Mouse (Mus musculus): Measurements from ENCODE around the gene Spata25. TPM values are rescaled to one million over a fixed set of nuclear protein-coding genes. Genes with fewer than 3 reads are reported as not detected.

Gene Spata25
- polyA plus RNA-seq, 1 experiment from 2014 or later: not detected

DNA sequence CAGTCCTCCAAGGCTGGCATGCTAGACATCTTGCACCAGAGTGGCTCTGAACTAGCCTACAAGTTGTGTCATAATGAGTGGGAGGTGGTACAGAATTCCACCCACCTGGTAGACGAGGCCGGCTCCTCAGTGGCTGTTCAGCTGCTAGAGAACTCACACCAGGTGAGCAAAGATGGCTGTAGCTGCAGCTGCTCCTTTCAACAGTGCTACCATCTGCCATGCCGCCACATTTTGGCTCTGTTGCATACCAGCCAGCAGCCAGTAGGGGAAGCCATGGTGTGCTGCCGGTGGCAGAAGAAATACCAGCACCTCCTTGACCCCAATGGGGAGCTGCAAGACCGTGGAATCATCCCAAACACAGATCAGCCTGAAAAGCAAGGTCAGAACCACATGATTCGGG, 7.3 kb downstream of the Spata25 start:
- no peak overlapping the region for H3K4me2 ChIP-seq (replicated peaks)
- no peak overlapping the region for H3K4me3 ChIP-seq (replicated peaks)
- H3K27me3 ChIP-seq: no peaks in the 10 kb centered on the region
- H3K27ac ChIP-seq: no peak overlapping the region
- 83% methylated on average over 6 of the region's 6 CpGs for WGBS
- H3K4me1 ChIP-seq (replicated peaks): peaks cover 19% of the 10 kb centered on the region
- ATAC-seq: no peak
- H3K36me3 ChIP-seq: peaks cover 40% of the 10 kb centered on the region
- no peaks in the 10 kb centered on the region for H3K9me3 ChIP-seq
- no peak overlapping the region for H3K9ac ChIP-seq (replicated peaks)

DNA sequence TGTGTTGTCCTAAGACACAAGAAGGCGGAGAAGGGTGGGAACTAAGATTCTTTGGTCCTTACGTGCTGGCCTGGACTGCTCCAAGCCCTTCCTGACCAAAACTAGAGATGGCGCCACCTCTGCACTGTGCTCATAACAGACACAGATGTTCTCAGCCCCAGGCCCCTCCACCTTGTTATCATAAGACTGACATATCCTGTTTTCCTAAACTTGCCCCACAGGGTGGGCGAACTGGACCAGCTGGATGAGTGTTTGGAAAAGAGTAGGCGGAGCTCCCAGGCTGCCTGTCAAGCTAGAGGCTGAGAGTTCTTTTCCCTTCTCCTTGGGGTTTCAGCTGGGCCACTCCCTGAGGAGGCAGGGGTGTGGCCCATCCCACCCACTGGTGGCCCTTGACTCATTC, 10.6 kb downstream of the Spata25 start:
- WGBS: 86% methylated on average over 5 of the region's 5 CpGs
- H3K4me3 ChIP-seq (replicated peaks): no peak overlapping the region

DNA sequence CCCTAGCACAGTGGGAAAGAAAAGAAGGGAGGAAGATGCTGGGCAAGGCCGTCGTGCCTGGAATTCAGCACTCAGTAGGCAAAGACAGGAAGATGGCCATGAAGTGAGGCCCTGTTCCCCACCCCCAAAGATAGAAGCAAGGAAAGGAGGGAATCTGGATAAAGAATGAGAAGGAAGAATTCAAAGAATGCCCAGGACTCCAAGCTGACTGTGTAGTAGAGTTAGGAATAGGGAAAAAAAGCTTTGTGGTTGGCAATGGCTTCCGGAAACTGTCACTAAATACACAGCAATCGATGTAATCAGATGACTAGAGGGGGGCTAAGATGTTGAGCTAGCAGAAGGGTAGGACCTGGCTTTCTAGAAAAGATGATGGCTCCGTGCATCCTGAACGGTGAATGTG, 11.1 kb downstream of the Spata25 start:
- Histone ChIP-seq H3K36me3 (peaks cover 44% of the 10 kb centered on the region), H3K9me3 (no peaks in the 10 kb centered on the region), H3K9ac (replicated peaks) (no peak overlapping the region), H3K27me3 (no peaks in the 10 kb centered on the region), H3K4me2 (replicated peaks) (no peak overlapping the region), H3K4me3 (replicated peaks) (no peak overlapping the region), H3K4me1 (replicated peaks) (peaks cover 5% of the 10 kb centered on the region), H3K27ac (no peak overlapping the region)
- no peak for ATAC-seq
- WGBS: 90% methylated on average over 6 of the region's 6 CpGs

More for the DNA sequence above, 10.6 kb downstream of the Spata25 start:
- Histone ChIP-seq H3K4me1 (replicated peaks) (peaks cover 8% of the 10 kb centered on the region), H3K9me3 (no peaks in the 10 kb centered on the region), H3K27ac (no peak overlapping the region), H3K4me2 (replicated peaks) (no peak overlapping the region), H3K36me3 (peaks cover 42% of the 10 kb centered on the region), H3K27me3 (no peaks in the 10 kb centered on the region), H3K9ac (replicated peaks) (no peak overlapping the region)
- no peak for ATAC-seq

DNA sequence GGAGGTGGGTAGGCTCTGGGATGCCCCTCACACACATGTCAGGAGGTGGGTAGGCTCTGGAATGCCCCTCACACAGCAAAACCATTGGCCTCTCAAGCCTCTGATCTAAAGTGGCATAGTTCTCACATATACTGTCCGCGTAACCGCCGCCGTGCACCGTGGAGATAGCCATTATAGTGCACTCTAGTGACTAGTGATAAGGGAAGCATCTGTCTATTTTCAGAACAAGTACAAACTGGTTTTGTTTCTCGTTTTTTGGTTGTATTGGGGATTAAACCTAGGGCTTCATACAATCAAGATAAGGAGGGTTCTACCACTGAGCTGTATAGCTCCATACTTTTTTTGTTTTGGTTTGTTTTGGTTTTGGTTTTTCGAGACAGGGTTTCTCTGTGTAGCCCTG, 12.5 kb downstream of the Spata25 start:
- H3K4me1 ChIP-seq (replicated peaks): no peaks in the 10 kb centered on the region
- no peak for ATAC-seq
- H3K9ac ChIP-seq (replicated peaks): no peak overlapping the region
- no peak overlapping the region for H3K4me3 ChIP-seq (replicated peaks)
- no peak overlapping the region for H3K27ac ChIP-seq
- no peaks in the 10 kb centered on the region for H3K9me3 ChIP-seq
- 90% methylated on average over 8 of the region's 8 CpGs for WGBS
- no peaks in the 10 kb centered on the region for H3K27me3 ChIP-seq
- peaks cover 34% of the 10 kb centered on the region for H3K36me3 ChIP-seq
- no peak overlapping the region for H3K4me2 ChIP-seq (replicated peaks)

DNA sequence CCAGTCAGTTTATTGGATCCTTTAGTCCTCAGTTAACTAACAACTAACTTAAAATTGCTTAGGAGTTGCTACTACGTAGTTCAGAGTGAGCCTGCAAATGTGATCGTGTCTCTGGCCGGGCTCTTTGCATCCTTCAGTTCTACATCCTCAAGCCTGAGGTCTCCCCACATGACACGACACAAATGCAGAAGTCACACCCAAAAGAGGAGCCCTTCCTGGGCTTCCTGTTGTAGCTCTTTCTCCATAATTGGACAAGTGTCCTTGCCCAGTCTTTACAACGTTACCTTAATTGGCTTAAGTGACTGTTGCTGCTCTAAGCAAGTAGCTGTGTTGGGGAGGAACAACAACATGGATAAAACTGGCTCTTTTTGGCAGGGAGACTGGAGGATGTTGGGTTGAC, 13.0 kb downstream of the Spata25 start:
- Histone ChIP-seq H3K27ac (no peak overlapping the region), H3K4me3 (replicated peaks) (no peak overlapping the region), H3K36me3 (peaks cover 29% of the 10 kb centered on the region), H3K4me1 (replicated peaks) (no peaks in the 10 kb centered on the region), H3K27me3 (no peaks in the 10 kb centered on the region), H3K9me3 (no peaks in the 10 kb centered on the region), H3K9ac (replicated peaks) (no peak overlapping the region), H3K4me2 (replicated peaks) (no peak overlapping the region)
- 93% methylated on average over 5 of the region's 5 CpGs for WGBS
- no peak for ATAC-seq

DNA sequence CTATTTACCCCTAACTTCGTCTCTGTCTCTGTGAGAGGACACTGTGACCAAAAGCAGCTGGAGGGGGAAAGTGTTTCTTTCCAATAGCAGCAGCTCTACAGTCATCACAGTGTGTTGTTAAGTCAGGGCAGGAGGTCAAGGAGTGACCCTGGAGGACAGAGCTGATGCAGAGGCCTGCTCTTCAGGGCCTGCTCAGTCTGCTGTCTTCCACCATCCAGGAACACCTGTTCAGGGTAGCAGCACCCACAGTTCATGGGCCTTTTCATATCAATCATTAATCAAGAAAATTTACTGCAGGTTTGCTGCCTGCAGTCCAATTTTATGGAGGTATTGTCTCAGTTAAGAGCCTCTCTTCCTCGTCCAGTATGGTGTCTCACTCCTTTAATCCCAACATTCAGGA, 14.8 kb downstream of the Spata25 start:
- 63% methylated on average over 2 of the region's 2 CpGs for WGBS
- Histone ChIP-seq H3K9ac (replicated peaks) (no peak overlapping the region), H3K4me3 (replicated peaks) (no peak overlapping the region), H3K4me1 (replicated peaks) (no peaks in the 10 kb centered on the region), H3K27me3 (no peaks in the 10 kb centered on the region), H3K36me3 (peaks cover 32% of the 10 kb centered on the region), H3K27ac (no peak overlapping the region), H3K4me2 (replicated peaks) (no peak overlapping the region), H3K9me3 (no peaks in the 10 kb centered on the region)
- no peak for ATAC-seq

DNA sequence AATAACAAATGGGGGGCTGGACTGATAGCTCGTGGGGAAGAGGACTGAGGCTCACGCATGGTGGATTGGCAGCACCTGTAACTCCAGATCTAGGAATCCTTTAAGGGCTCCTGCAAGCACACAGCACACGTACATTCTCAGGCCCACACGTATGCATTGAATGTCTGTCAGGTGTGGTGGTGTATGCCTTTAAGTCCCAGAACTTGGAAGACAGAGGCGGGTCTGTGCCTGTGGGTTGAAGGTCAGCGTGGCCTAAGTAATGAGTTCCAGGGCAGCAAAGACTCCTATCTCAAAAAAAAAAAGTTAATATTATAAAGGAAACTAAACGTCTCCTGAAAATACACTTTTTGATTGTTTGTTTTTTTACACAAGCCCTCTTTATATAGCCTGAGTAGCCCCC, 21.7 kb downstream of the Spata25 start:
- ATAC-seq: no peak
- Histone ChIP-seq H3K27ac (no peak overlapping the region), H3K9ac (replicated peaks) (no peak overlapping the region), H3K4me3 (replicated peaks) (no peak overlapping the region), H3K9me3 (no peaks in the 10 kb centered on the region), H3K4me2 (replicated peaks) (peak overlapping the region; percentile 77), H3K36me3 (peaks cover 23% of the 10 kb centered on the region), H3K27me3 (no peaks in the 10 kb centered on the region), H3K4me1 (replicated peaks) (peaks cover 38% of the 10 kb centered on the region)
- WGBS: 89% methylated on average over 7 of the region's 7 CpGs

DNA sequence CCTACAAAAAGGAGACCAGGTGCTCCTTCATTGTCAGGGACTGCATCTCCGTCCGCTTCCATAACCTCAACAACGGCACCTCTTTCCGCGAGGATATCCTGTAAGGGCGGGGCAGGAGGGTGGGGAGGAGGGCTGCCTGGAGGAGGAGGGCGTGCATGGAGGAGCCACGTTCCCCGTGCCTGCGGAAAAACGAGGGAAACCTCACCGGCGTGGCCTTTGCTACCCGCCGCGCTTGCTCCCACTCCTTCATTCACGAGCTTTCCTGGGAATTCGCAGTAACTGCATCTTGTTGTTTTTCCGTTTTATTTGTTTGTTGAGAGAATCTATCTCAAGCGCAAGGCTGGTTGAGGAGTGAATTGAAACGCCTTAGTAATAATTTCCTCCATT, 23.0 kb downstream of the Spata25 start:
- H3K9me3 ChIP-seq: no peaks in the 10 kb centered on the region
- ATAC-seq: peak; percentile 72; the same call in 1 of the 2 replicates
- peaks cover 38% of the 10 kb centered on the region for H3K4me1 ChIP-seq (replicated peaks)
- peaks cover 35% of the 10 kb centered on the region for H3K36me3 ChIP-seq
- WGBS: under 1% methylated on average over 21 of the region's 21 CpGs
- peak overlapping the region; percentile 77 for H3K4me2 ChIP-seq (replicated peaks)
- H3K9ac ChIP-seq (replicated peaks): peak overlapping the region; percentile 82
- H3K27me3 ChIP-seq: no peaks in the 10 kb centered on the region
- H3K27ac ChIP-seq: peak overlapping the region; percentile 90
- H3K4me3 ChIP-seq (replicated peaks): peak overlapping the region; percentile 85

DNA sequence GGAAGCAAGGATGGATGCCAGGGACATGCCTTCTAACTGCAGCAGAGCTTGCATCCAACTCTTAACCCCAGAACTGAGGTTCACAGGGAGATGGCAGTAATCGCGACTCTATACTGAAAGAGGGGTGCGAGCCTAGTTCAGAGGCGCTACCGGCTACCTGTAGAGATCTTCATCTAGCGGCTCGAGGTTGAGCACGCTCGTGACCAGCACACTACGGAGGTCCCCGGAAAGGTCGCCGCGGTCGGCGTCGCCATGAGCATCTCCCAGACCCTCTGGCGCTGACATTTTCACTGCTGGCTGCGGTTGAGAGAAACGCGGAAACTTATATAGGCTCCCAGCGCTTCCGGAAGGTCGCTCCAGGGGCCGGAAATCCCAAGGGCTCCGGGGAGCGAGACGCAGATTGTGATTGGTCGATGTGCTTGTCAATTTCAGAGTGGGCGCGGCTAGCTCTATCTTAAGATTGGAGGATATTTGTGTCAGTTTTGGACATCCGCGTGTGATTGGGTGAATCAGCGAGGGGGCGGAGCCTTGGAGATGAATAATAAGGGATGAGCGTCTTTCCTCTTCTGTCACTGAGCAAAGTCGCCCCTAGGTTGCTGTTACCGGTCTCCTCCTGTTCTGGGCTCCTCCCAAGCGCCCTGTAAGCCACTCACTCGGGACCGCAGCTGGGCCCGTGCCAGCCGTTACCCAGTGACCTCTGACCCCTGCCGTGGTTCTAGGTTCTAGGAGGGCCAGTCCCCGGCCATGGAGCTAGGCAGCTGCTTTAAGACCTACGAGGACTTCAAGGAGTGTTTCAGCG, 23.6 kb downstream of the Spata25 start, which contains the start of the genes Acot8 and Zswim3:
TSS of gene Acot8 (minus strand) at position 350 of the 799 bp plus-strand sequence.
TSS of gene Zswim3 (plus strand) at position 566 of the 799 bp plus-strand sequence.
- peaks cover 38% of the 10 kb centered on the region for H3K4me1 ChIP-seq (replicated peaks)
- peak within 1 kb of the TSS; percentile 82 for H3K9ac ChIP-seq (replicated peaks)
- H3K4me2 ChIP-seq (replicated peaks): peak within 1 kb of the TSS; percentile 77
- H3K27ac ChIP-seq: peak within 1 kb of the TSS; percentile 90
- peak; percentile 97 for ATAC-seq
- under 1% methylated on average over 47 of the region's 47 CpGs for WGBS
- H3K27me3 ChIP-seq: no peaks in the 10 kb centered on the region
- H3K36me3 ChIP-seq: peaks cover 38% of the 10 kb centered on the region
- peak within 1 kb of the TSS; percentile 85 for H3K4me3 ChIP-seq (replicated peaks)
- H3K9me3 ChIP-seq: no peaks in the 10 kb centered on the region

DNA sequence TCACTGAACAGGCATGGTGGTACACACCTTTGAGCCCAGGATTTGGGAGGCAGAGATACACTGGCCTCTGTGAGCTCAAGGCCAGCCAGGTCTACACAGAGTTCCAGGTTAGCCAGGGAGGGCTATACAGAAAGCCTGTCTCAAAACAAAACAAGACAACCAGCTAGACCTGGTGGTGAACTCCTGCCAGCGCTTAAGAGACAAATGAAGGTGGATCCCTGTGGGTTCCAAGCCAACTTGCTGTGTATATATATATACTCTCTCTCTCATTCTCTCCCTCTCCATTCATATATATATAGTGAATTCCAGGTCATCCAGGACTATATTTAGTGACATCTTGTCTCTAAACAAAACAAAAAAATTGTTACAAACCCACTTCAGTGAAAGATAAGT, 24.4 kb downstream of the Spata25 start:
- no peaks in the 10 kb centered on the region for H3K9me3 ChIP-seq
- peaks cover 38% of the 10 kb centered on the region for H3K4me1 ChIP-seq (replicated peaks)
- no peak overlapping the region for H3K27ac ChIP-seq
- no peak for ATAC-seq
- no peaks in the 10 kb centered on the region for H3K27me3 ChIP-seq
- H3K4me3 ChIP-seq (replicated peaks): peak overlapping the region; percentile 85
- WGBS: 66% methylated on average over 1 of the region's 1 CpGs
- peak overlapping the region; percentile 72 for H3K4me2 ChIP-seq (replicated peaks)
- peaks cover 38% of the 10 kb centered on the region for H3K36me3 ChIP-seq
- H3K9ac ChIP-seq (replicated peaks): peak overlapping the region; percentile 82

DNA sequence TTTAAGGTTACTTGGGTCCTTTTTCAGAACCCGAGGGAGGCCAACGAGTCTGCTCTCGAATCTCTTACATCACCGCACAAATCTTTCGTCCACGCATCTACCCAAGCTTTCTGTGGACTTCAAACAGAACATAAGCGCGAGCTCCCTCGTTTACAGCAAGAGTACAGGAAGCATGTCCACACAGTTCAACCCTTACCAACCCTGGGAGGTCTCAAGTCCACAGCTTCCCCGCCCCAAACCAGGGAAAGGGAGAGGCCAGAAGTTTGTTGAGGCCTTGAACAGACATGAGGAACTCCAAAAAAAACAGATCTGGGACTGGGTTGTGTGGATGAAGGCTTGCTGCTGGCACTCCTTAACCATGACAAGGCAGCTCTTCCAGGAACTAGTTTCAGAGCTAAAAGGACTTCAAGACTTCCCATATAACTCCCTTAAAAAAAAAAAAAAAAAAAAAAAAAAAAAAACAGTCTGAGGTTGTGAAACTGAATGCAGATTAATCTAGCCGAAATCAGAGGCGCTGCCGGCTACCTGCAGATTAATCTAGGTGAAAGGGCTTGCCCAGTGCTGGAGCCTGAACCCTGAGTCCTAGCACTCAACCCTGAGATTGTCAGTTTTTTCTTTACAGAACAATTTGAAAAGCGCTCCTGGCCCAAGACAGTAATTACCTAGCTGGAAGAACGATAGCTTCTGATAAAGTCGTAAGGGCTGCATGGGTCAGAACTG, 25.0 kb downstream of the Spata25 start:
- H3K27ac ChIP-seq: no peak overlapping the region
- peak overlapping the region; percentile 82 for H3K9ac ChIP-seq (replicated peaks)
- H3K27me3 ChIP-seq: no peaks in the 10 kb centered on the region
- H3K4me2 ChIP-seq (replicated peaks): peak overlapping the region; percentile 72
- no peaks in the 10 kb centered on the region for H3K9me3 ChIP-seq
- no peak for ATAC-seq
- whole genome bisulfite sequencing: 94% methylated on average over 16 of the region's 16 CpGs
- H3K4me1 ChIP-seq (replicated peaks): peaks cover 38% of the 10 kb centered on the region
- H3K4me3 ChIP-seq (replicated peaks): peak overlapping the region; percentile 85
- H3K36me3 ChIP-seq: peaks cover 37% of the 10 kb centered on the region

DNA sequence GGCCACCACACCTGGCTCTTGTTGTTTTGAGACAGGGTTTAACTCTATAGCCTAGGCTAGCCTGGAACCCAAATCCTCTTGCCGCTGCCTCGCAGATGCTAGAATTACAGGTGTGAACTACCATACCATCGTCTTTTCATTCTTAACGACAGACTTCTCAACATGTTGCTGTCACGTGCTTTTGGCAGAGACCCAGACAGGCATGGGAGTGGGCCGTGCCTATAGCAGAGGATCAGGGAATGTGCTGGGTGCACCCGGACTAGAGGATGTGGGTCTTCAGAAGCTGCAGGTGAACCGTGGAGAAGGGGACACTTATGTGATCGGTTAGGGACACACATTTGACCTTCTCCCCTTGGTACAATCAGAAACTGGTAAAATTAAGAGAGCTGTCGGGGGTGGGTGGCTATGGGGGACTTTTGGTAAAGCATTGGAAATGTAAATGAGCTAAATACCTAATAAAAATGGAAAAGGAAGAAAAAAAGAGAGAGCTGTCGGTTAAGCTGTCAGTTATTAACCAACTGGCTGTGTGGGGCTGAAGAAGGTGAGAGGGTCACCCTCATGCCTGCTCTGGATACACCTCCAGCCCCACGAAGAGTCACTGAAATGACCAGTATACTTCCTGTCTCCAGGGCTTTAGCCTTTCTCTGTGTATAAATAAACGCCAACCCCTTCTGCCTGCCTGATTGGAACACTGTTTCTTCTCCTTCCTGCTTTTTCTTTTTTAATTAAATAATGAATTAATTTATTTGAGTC, 27.9 kb downstream of the Spata25 start:
- Histone ChIP-seq H3K4me2 (replicated peaks) (no peak overlapping the region), H3K9me3 (no peaks in the 10 kb centered on the region), H3K4me1 (replicated peaks) (peaks cover 19% of the 10 kb centered on the region), H3K36me3 (peaks cover 60% of the 10 kb centered on the region), H3K9ac (replicated peaks) (no peak overlapping the region), H3K27ac (no peak overlapping the region), H3K27me3 (no peaks in the 10 kb centered on the region), H3K4me3 (replicated peaks) (no peak overlapping the region)
- ATAC-seq: no peak
- 96% methylated on average over 13 of the region's 13 CpGs for WGBS

Measured in midbrain, embryonic 13.5 days (tissue).